Mouse (Mus musculus) NIH3T3 (cell line): ENCODE results near the gene Pcbp3.
"Not testable (repeated sequence)": the region's sequence is repeated elsewhere in the genome, so short reads cannot be mapped to it uniquely, and the experiment has no call there.

Experiments
- DNase-seq: peaks from one replicate; pipeline ENCODE4 v3.0.0-alpha.2; 2012; ENCODE audit warnings: low read depth

Gene Pcbp3

GRCm38 (mm10) chr10:76801841-76802499 is 159.7 kb downstream of the Pcbp3 start:
- DNase-seq = peak; percentile 48

- DNase-seq = peak; percentile 28
Measured at GRCm38 (mm10) chr10:76801237-76801641, 160.4 kb downstream of the Pcbp3 start.

GRCm38 (mm10) chr10:76798751-76799585 is 162.7 kb downstream of the Pcbp3 start:
- DNase-seq = no peak

GRCm38 (mm10) chr10:76794102-76794501 is 167.6 kb downstream of the Pcbp3 start:
- DNase-seq = no peak

GRCm38 (mm10) chr10:76791475-76791874 is 170.2 kb downstream of the Pcbp3 start:
- DNase-seq = peak; percentile 88

GRCm38 (mm10) chr10:76789885-76790284 is 171.8 kb downstream of the Pcbp3 start:
- peak; percentile 32 for DNase-seq

- DNase-seq = no peak
Measured at GRCm38 (mm10) chr10:76785312-76785711, 176.4 kb downstream of the Pcbp3 start.

- DNase-seq = no peak
Measured at GRCm38 (mm10) chr10:76779225-76779624, 182.5 kb downstream of the Pcbp3 start.

- DNase-seq = no peak
Measured at GRCm38 (mm10) chr10:76771624-76772023, 190.1 kb downstream of the Pcbp3 start.

GRCm38 (mm10) chr10:76771086-76771485 is 190.6 kb downstream of the Pcbp3 start:
- peak; percentile 21 for DNase-seq

GRCm38 (mm10) chr10:76769581-76769980 is 192.1 kb downstream of the Pcbp3 start:
- DNase-seq = peak; percentile 75

GRCm38 (mm10) chr10:76766196-76766595 is 195.5 kb downstream of the Pcbp3 start:
- no peak for DNase-seq

GRCm38 (mm10) chr10:76764927-76765326 is 196.8 kb downstream of the Pcbp3 start:
- DNase-seq = no peak

- no peak for DNase-seq
Measured at GRCm38 (mm10) chr10:76763016-76763415, 198.7 kb downstream of the Pcbp3 start.

- no peak for DNase-seq
Measured at GRCm38 (mm10) chr10:76762411-76762810, 199.3 kb downstream of the Pcbp3 start.

- DNase-seq = no peak
Measured at GRCm38 (mm10) chr10:76759878-76760277, 201.8 kb downstream of the Pcbp3 start.

- DNase-seq = no peak
Measured at GRCm38 (mm10) chr10:76753640-76754039, 208.0 kb downstream of the Pcbp3 start.

GRCm38 (mm10) chr10:76744267-76744666 is 217.4 kb downstream of the Pcbp3 start:
- DNase-seq = not testable (repeated sequence)

GRCm38 (mm10) chr10:76736764-76737163 is 224.9 kb downstream of the Pcbp3 start:
- DNase-seq = no peak

- peak; percentile 97 for DNase-seq
Measured at GRCm38 (mm10) chr10:76734979-76735378, 226.7 kb downstream of the Pcbp3 start.

- DNase-seq = no peak
Measured at GRCm38 (mm10) chr10:76733677-76734068, 228.0 kb downstream of the Pcbp3 start.

- DNase-seq = peak; percentile 97
Measured at GRCm38 (mm10) chr10:76732881-76733676, 228.6 kb downstream of the Pcbp3 start.
